Mouse (Mus musculus) kidney, adult 18-20 months (tissue): Measurements from ENCODE around the gene Cst11.
"Not testable (repeated sequence)": the region's sequence is repeated elsewhere in the genome, so short reads cannot be mapped to it uniquely, and the experiment has no call there.

ENCODE experiments used
- DNase-seq: peaks from one replicate; pipeline ENCODE4 v3.0.0; 2021

Cst11 gene

DNA sequence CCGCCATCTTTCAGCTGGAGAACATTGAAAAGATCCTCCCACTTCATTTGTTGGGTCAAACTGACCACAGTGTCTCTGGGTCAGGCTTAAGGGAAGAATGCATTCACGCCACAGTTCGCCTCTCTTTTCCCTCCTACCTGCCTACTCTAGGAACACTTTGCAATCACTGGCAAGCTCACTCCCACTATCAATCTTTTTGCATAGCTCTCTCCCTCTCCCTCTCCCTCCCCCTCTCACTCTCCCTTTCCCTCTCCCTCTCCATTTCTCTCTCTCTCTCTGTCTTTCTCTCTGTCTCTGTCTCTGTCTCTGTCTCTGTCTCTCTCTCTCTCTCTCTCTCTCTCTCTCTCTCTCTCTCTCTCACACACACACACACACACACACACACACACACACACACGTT lies at the start of gene Cst11:
Gene Cst11 (minus strand): TSS at position 101 of the 400 bp plus-strand sequence.
- not testable (repeated sequence) for DNase-seq

GRCm38 (mm10) chr2:148819909-148820308 lies 48.6 kb upstream of the Cst11 start, which contains the start of gene Cst13:
TSS of gene Cst13 (plus strand) at chr2:148820081.
- no peak for DNase-seq

- DNase-seq = no peak
Observed at GRCm38 (mm10) chr2:148806696-148807095, 35.4 kb upstream of the Cst11 start.

- DNase-seq = peak; percentile 3
Observed at GRCm38 (mm10) chr2:148801491-148801921, 30.2 kb upstream of the Cst11 start.

DNA sequence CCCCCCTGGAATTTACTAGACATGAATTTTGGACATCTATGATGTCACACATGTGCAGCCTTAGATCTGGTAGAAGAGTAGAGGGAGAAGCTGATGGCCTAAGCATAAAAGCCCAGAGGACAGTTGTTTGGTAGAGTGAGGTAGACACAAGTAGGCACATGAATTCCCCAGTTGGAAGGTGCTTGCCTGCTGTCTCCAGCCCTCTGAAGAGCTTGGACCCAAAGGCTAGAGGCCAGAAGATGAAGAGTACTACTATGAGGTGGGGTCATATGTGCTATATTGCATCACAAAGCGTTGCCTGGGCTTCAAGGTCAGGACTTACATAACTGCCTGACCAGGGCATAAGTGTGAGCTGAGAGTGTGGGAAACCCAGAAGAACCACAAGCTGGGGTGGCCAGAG lies 27.2 kb upstream of the Cst11 start, which contains the start of gene Cst8:
Gene Cst8 (plus strand): TSS at position 301 of the 400 bp plus-strand sequence.
- no peak for DNase-seq

GRCm38 (mm10) chr2:148789142-148789541 lies 17.8 kb upstream of the Cst11 start, which contains the start of gene Cst12:
TSS of gene Cst12 (plus strand) at chr2:148789361.
- no peak for DNase-seq

GRCm38 (mm10) chr2:148781709-148782108 lies 10.4 kb upstream of the Cst11 start, which contains the start of gene 8030411F24Rik:
TSS of gene 8030411F24Rik (plus strand) at chr2:148782009.
- no peak for DNase-seq

- DNase-seq = no peak
Observed at GRCm38 (mm10) chr2:148763648-148764388, 7.5 kb downstream of the Cst11 start.

- no peak for DNase-seq
Observed at GRCm38 (mm10) chr2:148754310-148754846, 16.9 kb downstream of the Cst11 start.

DNA sequence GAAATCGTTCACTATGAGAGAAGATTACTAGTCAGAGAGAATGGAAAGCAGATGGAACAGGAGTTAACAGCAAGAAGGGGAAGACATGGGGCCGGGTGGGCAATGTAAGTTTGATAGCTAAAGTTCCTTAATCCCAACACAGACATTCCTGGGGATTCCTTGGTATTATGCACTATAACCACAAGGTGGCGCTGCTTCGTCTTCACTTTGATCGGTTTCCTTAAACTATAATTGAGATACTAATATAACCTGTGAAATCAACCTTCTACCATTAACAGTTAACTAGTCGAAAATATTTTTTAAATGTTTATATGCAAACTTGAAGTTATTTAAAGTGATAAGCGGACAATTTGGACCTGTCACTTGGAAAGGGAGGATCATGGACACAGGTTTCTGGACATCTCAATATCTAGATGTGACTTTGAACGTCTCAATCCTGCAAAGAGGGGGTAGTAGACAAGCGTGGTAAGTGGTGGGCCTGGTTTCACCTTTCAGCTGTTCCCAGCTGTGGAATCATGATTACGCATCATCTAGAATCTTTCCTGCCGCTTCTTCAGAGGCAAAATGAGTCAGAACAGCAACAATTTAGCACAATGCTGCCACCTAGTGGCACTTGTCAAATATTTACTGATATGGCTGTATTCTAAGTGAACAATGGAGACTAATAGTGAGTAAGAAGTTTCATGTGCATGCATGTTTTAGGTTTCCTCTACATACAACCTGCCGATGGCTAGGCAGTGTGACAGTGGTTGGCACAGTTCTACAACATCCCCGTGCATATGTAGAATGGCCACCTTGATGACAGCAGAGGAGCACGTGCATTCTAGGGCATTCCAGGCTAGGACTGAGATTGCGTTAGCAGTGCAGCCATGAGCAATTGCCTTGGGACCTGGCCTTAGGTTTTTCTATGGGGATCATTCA lies 19.1 kb downstream of the Cst11 start:
- DNase-seq = peak; percentile 68

DNA sequence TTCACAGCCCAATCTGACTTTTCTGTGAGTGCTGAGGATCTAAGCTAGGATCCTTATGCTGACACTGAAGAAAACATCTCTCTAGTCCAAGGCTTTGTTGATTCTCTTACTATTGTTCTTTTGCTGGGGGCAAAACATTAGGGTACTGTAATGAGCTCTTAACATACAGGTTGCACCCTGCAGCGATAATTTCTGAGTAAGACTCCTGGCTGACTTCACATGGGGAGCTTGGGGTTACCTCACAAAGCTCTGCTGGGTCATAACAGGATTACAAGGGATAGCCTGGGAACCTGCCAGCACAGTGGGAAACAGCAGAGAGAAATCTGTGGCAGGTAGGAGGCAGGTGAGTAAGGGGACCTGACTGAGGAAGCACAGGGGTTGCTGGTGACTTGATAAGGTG lies 21.2 kb downstream of the Cst11 start, which contains the start of gene Cstl1:
Gene Cstl1 (plus strand): TSS at position 301 of the 400 bp plus-strand sequence.
- DNase-seq = no peak

- peak; percentile 14 for DNase-seq
Observed at GRCm38 (mm10) chr2:148743846-148744407, 27.4 kb downstream of the Cst11 start.

GRCm38 (mm10) chr2:148743001-148743400 lies 28.3 kb downstream of the Cst11 start:
- DNase-seq = peak; percentile 6

- peak; percentile 91 for DNase-seq
Observed at GRCm38 (mm10) chr2:148732327-148733000, 38.8 kb downstream of the Cst11 start, which contains the start of gene Napb. TSS of gene Napb (minus strand) at chr2:148732467.

- peak; percentile 25 for DNase-seq
Observed at GRCm38 (mm10) chr2:148731614-148732326, 39.5 kb downstream of the Cst11 start.

- no peak for DNase-seq
Observed at GRCm38 (mm10) chr2:148719271-148719995, 51.9 kb downstream of the Cst11 start.
